Mouse (Mus musculus) liver, postnatal 0 days (tissue): ENCODE data around the gene Myo5a. TPM values are rescaled to one million over a fixed set of nuclear protein-coding genes. Genes with fewer than 3 reads are reported as not detected.

Experiments used
- ATAC-seq: fragments of 200-750 bp; cut with Nextera tagmentation; 2 replicates; pipeline ENCODE4 v1.8.0; 2017; ENCODE audit warnings: mild to moderate bottlenecking, moderate library complexity
- DNase-seq: peaks from one replicate; pipeline ENCODE4 v3.0.0-alpha.2; 2016
- H3K27ac ChIP-seq: fragments of 300-500 bp; sonication (generic); 2 replicates; pipeline ENCODE4 v1.5.1; 2014; ENCODE audit warnings: antibody characterized with exemption, moderate library complexity, mild to moderate bottlenecking, low read depth
- H3K27me3 ChIP-seq: fragments of 300-500 bp; sonication (generic); 2 replicates; pipeline ENCODE4 v1.6.1; 2014; ENCODE audit warnings: low read length, control low read depth, mixed read lengths; ENCODE audit not compliant: insufficient read depth
- H3K36me3 ChIP-seq: fragments of 300-500 bp; sonication (generic); replicated peaks from 2 replicates; pipeline ENCODE4 v1.6.1; 2014; ENCODE audit warnings: mild to moderate bottlenecking, control low read depth, low read length, moderate library complexity, mixed read lengths; ENCODE audit not compliant: insufficient read depth
- H3K4me1 ChIP-seq: fragments of 300-500 bp; sonication (generic); 2 replicates; pipeline ENCODE4 v1.6.1; 2014; ENCODE audit warnings: antibody characterized with exemption, mild to moderate bottlenecking, control low read depth; ENCODE audit not compliant: insufficient read depth
- H3K4me2 ChIP-seq: fragments of 300-500 bp; sonication (generic); 2 replicates; pipeline ENCODE4 v1.6.1; 2014; ENCODE audit warnings: low read depth, mild to moderate bottlenecking, low read length, moderate library complexity, mixed read lengths
- H3K4me3 ChIP-seq: fragments of 300-500 bp; sonication (generic); 2 replicates; pipeline ENCODE4 v1.5.1; 2014; ENCODE audit warnings: low read depth, low read length
- H3K9ac ChIP-seq: fragments of 300-500 bp; sonication (generic); replicated peaks from 2 replicates; pipeline ENCODE4 v1.6.1; 2014; ENCODE audit warnings: mild to moderate bottlenecking, moderate library complexity
- H3K9me3 ChIP-seq: fragments of 300-500 bp; sonication (generic); 2 replicates; pipeline ENCODE4 v1.6.1; 2016; ENCODE audit warnings: mild to moderate bottlenecking, control low read depth, low read length, mixed read lengths
- CTCF ChIP-seq: sonication (generic); IDR thresholded peaks from 2 replicates; pipeline ENCODE4 v1.5.1; 2016; ENCODE audit warnings: antibody characterized with exemption, low read depth
- EP300 ChIP-seq: IDR thresholded peaks from 2 replicates; pipeline ENCODE4 v1.6.1; 2016; ENCODE audit warnings: antibody characterized with exemption, low read depth, mild to moderate bottlenecking
- WGBS: fragments of 180-500 bp; shearing (Covaris S2); extraction: QIAGEN DNeasy Blood & Tissue Kit; methylation state at CpG from one replicate; pipeline ENCODE4 v1.1.7; 2014; ENCODE audit not compliant: insufficient replicate concordance; 5-methylcytosine and 5-hydroxymethylcytosine counted together
- polyA plus RNA-seq: library from polyadenylated mRNA; unstranded; fragments of >200 nt; fragmentation: Nextera tagmentation; extraction: Ambion mirVana; gene quantifications from 2 replicates; pipeline ENCODE4 v1.2.1, GENCODE M21; 2015

The Myo5a gene
- polyA plus RNA-seq, 1 experiment from 2014 or later, result 1.3 TPM

DNA sequence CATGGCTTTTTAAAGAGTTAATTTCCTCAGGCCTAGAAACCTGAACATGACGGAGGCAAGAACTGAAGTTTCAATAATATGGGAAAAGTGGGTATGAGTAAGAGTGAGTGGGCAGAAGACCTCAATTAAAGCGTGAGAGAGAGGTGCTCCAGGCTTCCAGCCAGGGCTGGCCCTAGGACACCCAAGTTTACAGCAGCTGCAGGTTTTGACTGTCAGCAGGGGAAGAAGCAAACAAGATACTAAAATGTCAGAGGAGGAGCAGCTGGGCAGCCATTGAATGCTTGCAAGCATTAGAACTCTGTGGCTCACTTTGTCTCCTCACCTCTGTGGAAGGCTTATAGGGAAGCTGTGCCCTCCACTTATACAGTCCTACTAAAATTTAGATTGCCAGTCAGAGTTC, 17.0 kb downstream of the Myo5a start:
- Histone ChIP-seq H3K9me3 (no peaks in the 10 kb centered on the region), H3K9ac (no peak overlapping the region), H3K4me1 (no peaks in the 10 kb centered on the region), H3K36me3 (no peaks in the 10 kb centered on the region), H3K27me3 (no peaks in the 10 kb centered on the region), H3K4me2 (no peak overlapping the region), H3K4me3 (no peak overlapping the region), H3K27ac (no peak overlapping the region)
- DNase-seq (no peak), ATAC-seq (no peak)
- TF ChIP-seq CTCF (no peak), EP300 (no peak)
- 73% methylated on average over 2 of the region's 2 CpGs for WGBS

- H3K9ac ChIP-seq, result no peak overlapping the region
- no peak overlapping the region for H3K4me2 ChIP-seq
- no peak overlapping the region for H3K4me3 ChIP-seq
- no peaks in the 10 kb centered on the region for H3K27me3 ChIP-seq
- WGBS, result 57% methylated on average over 3 of the region's 3 CpGs
- H3K4me1 ChIP-seq, result no peaks in the 10 kb centered on the region
- H3K27ac ChIP-seq, result no peak overlapping the region
- H3K9me3 ChIP-seq, result no peaks in the 10 kb centered on the region
- DNase-seq (no peak), ATAC-seq (no peak)
- TF ChIP-seq CTCF (no peak), EP300 (no peak)
- no peaks in the 10 kb centered on the region for H3K36me3 ChIP-seq
These were observed 18.5 kb downstream of the Myo5a start for GRCm38 (mm10) chr9:75089285-75089684.

DNA sequence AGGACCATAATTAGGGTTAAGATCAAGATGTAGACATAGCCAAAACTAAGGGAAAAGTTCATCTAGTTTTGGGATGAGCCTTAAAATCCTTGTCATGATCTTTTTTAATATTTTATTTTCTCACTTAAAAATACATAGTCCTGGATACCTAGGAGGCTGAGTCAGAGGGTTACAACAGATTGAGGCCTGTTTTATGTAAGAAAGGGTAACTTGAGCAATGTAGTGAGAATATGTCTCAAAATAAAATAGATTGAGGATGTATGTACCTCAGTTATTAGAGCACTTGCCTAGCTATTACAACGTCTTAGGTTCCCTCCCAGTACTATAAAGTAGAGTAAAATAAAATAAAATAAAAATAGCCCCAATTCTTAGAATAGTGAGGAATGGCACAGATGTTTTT, 21.3 kb downstream of the Myo5a start:
- H3K4me2 ChIP-seq, result no peak overlapping the region
- H3K27me3 ChIP-seq, result no peaks in the 10 kb centered on the region
- 57% methylated on average over 1 of the region's 1 CpGs for WGBS

DNA sequence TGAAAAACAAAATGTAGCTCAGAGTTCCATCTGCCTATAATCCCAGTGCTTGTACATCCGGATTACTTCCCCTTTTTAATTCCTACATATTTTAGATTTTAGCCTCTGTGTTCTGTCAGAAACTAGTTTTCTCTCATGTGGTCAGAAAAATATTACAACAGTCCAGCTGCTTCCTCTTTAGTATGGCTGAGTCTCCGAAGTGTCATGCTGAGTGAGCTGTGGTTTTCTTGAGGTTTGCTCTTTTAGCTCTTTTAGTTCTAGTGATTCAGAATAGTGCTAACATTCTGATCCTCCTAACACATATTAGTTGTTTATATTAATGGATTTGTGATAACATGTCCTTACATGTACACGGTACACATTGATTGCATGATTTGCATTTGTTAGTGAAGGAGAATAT, 23.9 kb downstream of the Myo5a start:
- H3K27me3 ChIP-seq, result no peaks in the 10 kb centered on the region
- no peak overlapping the region for H3K27ac ChIP-seq
- no peaks in the 10 kb centered on the region for H3K9me3 ChIP-seq
- ATAC-seq (no peak), DNase-seq (no peak)
- 35% methylated on average over 3 of the region's 3 CpGs for WGBS
- no peak overlapping the region for H3K4me2 ChIP-seq
- H3K36me3 ChIP-seq, result no peaks in the 10 kb centered on the region
- no peak overlapping the region for H3K4me3 ChIP-seq
- no peaks in the 10 kb centered on the region for H3K4me1 ChIP-seq
- H3K9ac ChIP-seq, result no peak overlapping the region
- TF ChIP-seq EP300 (no peak), CTCF (no peak)

More for the DNA sequence above, 21.3 kb downstream of the Myo5a start:
- DNase-seq (no peak), ATAC-seq (no peak)
- TF ChIP-seq EP300 (no peak), CTCF (no peak)
- H3K4me3 ChIP-seq, result no peak overlapping the region
- no peaks in the 10 kb centered on the region for H3K36me3 ChIP-seq
- no peaks in the 10 kb centered on the region for H3K4me1 ChIP-seq
- H3K9ac ChIP-seq, result no peak overlapping the region
- no peaks in the 10 kb centered on the region for H3K9me3 ChIP-seq
- H3K27ac ChIP-seq, result no peak overlapping the region

- Histone ChIP-seq H3K4me1 (no peaks in the 10 kb centered on the region), H3K9me3 (no peaks in the 10 kb centered on the region), H3K36me3 (no peaks in the 10 kb centered on the region), H3K4me2 (no peak overlapping the region), H3K9ac (no peak overlapping the region), H3K27me3 (no peaks in the 10 kb centered on the region), H3K27ac (no peak overlapping the region), H3K4me3 (no peak overlapping the region)
- 88% methylated on average over 9 of the region's 9 CpGs for WGBS
- TF ChIP-seq CTCF (no peak), EP300 (no peak)
- DNase-seq (no peak), ATAC-seq (no peak)
These were observed 28.1 kb downstream of the Myo5a start for GRCm38 (mm10) chr9:75098937-75099336.

GRCm38 (mm10) chr9:75100157-75100781, 29.5 kb downstream of the Myo5a start:
- Histone ChIP-seq H3K27ac (no peak overlapping the region), H3K4me1 (no peaks in the 10 kb centered on the region), H3K4me3 (no peak overlapping the region), H3K27me3 (no peaks in the 10 kb centered on the region), H3K9ac (no peak overlapping the region), H3K4me2 (no peak overlapping the region), H3K36me3 (no peaks in the 10 kb centered on the region), H3K9me3 (no peaks in the 10 kb centered on the region)
- ATAC-seq, result no peak
- WGBS, result 86% methylated on average over 8 of the region's 8 CpGs
- TF ChIP-seq CTCF (no peak), EP300 (no peak)
- DNase-seq, result no peak

DNA sequence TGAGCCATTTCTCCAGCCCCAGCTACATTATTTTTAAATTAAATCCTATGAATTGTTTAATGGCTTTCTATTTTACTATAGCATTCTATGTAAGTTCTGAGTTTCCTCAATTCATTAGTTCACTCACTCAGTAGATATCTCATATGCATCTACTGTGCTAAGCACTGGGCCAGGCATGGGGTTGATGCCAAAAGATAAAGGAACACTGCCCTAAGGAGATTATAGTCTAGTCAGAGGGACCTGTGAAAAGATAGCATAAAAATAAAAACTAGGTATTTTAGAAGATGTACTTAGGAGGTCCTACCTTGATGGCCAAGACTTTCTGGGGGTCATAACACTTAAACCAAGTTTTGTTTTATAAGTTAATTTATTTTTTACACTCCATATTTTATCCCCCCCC, 31.3 kb downstream of the Myo5a start:
- no peaks in the 10 kb centered on the region for H3K4me1 ChIP-seq
- no peaks in the 10 kb centered on the region for H3K9me3 ChIP-seq
- H3K4me3 ChIP-seq, result no peak overlapping the region
- no peaks in the 10 kb centered on the region for H3K27me3 ChIP-seq
- no peak overlapping the region for H3K4me2 ChIP-seq
- TF ChIP-seq CTCF, result no peak
- ATAC-seq (no peak), DNase-seq (no peak)
- no peak overlapping the region for H3K27ac ChIP-seq
- no peak overlapping the region for H3K9ac ChIP-seq
- H3K36me3 ChIP-seq, result no peaks in the 10 kb centered on the region
